Mouse (Mus musculus) kidney, adult 2 months (tissue): Measurements from ENCODE around the gene Igsf9b.

Experiments used
- CTCF ChIP-seq: fragments of 200-500 bp; conservative IDR thresholded peaks from 2 replicates; pipeline ENCODE4 v1.5.1; 2011; ENCODE audit warnings: low read depth, mild to moderate bottlenecking, control low read depth, low read length, moderate library complexity, mixed read lengths; ENCODE audit not compliant: insufficient read depth, insufficient read length
- POLR2A ChIP-seq: fragments of 200-500 bp; IDR thresholded peaks from one replicate; pipeline ENCODE4 v1.6.1; 2011; ENCODE audit warnings: low read depth, low read length, control low read depth

- TF ChIP-seq POLR2A (no peak), CTCF (no peak)
These were observed 30.5 kb upstream of the Igsf9b start for GRCm38 (mm10) chr9:27268493-27268892.
